Mouse (Mus musculus): ENCODE results near the gene Mymk. TPM values are rescaled to one million over a fixed set of nuclear protein-coding genes. Genes with fewer than 3 reads are reported as not detected.

Gene Mymk
- total RNA-seq, 2 experiments from 2014 or later: 4.8 to 14.4 TPM

DNA sequence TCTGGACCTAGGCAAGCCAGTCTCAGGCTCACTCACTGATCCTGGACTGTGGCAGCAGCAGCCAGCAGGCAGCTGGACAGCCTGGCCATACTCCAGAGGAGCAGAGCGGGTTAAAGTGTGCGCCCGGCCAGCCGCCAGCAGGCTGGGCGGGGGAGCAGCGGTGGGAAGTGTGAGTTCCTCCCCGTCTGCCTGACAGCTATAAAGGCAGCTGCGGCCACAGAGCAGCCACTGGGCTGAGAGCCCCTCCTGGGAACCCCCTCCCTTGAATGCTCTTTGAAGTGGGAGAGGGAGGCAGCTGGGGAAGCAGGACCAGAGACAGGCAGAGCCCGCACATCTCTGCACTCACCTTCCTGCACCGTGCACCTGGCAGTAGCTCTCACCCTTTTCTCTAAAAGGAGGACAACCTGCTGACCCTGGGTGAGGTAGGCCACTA is 7.2 kb upstream of the Mymk start, which contains the start of gene Adamtsl2:
Adamtsl2 (plus strand) TSS at position 228 of the 433 bp plus-strand sequence.
- peak; percentile 90 for DNase-seq

DNA sequence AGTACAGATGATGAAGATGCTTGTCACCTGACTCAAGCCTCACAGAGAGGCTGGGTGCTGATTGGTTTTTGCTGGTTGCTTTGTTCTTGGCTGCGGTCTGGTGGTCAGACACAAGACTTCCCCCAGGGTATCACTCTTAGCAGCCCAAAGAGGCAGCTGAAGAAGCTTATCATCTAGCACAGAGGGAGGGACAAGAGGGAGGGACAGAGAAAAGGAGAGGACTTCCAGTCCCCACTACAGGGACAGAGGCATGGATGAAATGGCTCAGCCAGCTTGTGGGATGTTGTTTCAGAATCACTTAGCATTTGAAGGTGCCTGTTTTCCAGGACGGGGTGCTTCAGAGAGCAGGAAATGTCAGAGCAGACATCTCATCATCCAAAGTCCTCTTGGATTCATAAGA is 6.3 kb upstream of the Mymk start:
- DNase-seq: no peak

DNA sequence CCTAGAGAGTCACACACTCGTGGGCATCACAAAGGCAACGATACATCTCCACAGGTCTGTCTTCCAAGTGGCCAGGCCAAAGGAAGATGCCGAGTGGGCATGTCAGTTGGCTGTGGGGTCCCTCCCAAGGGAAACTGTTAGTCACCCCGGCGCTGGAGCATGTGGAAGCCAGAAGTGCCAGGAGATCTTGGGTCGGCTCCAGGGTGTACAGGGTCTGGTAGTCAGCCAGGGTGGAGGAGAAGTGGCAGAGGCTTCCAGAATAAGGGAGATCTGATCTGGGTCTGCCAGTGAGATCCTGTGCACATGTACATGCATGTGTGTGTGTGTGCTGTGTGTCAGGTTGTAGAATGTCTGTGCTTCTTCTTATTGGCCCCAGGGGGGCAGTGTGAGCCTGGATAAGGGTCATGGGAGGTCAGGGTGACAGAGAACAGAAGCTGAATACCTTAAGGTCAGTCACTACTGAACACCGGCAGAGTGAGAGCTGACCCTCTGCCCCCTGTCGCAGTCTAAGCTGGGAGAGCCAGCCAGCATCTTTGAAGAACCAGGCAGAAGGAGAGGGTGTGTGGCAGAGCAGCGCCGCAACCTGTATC is 5.8 kb upstream of the Mymk start:
- DNase-seq: peak; percentile 46

- no peak for DNase-seq
These were observed 3.5 kb upstream of the Mymk start for GRCm38 (mm10) chr2:27075485-27075884.

GRCm38 (mm10) chr2:27074804-27075203 is 2.8 kb upstream of the Mymk start:
- DNase-seq: peak; percentile 52

GRCm38 (mm10) chr2:27073407-27073806 is 1.4 kb upstream of the Mymk start:
- DNase-seq: no peak

DNA sequence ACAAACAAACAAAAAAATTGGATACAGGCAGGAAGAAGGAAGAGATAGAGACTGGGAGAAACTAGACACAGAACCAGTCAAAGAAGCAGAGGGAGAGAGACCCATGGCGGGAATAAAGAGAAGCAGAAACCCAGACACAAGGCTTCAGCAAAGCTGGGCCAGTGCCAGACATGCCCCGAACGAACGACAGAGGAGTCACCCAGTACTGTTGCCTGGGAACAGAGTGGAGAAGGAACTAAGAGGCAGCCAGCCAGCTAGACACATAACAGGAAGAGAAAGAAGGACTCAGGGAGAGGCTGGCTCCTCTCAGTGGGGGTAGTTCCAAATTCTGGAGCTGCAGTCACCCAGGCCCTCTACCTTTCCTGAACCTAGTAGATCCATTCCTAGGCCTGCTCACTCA is 842 bp downstream of the Mymk start:
- peak; percentile 54 for DNase-seq

DNA sequence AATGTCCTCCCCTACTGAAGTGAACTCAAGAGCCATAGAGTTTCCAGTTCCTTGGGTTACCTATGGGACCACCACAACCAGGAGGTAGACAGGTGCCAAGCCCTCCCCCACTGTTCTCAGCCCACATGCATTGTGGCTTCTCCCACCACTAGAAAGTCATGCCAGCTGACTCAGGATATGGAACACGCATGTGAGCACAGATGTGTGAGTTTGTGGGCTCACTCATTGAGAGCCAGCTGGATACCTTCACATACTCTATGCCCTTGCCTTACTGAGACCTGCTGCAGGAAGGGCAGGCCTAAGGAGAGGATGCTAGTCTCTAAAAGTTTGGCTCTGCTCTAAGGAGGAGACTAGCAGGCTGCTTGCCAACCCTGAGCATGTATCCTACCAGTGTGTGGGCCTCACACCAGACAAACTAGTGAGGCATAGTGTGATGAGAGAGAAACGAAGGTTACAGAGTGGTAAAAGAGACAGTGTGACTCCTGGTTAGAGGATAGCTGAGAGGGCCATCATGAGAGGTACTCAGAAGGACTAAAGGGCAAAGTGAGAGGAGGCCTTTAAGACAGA is 1.6 kb downstream of the Mymk start:
- no peak for DNase-seq

GRCm38 (mm10) chr2:27069646-27070045 is 2.3 kb downstream of the Mymk start:
- no peak for DNase-seq

DNA sequence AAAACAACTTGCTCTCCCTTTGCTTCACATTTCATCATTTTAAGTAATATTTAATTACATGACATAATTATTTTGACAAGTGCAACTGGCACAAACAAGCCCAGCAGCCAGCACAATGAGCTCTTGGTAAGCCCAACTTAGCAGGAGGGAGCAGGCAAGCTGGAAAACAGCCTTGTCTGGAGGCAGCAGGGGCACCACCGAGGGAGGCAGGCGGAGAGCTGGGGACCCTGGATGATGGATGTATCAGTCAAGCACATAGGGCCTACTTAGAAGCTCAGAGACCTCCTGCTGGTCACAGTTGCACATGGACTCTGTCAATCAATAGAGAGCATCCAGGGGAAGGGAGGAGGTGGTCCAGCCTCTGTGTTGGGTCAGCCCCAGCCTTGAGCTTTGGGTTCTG is 4.0 kb downstream of the Mymk start:
- no peak for DNase-seq

DNA sequence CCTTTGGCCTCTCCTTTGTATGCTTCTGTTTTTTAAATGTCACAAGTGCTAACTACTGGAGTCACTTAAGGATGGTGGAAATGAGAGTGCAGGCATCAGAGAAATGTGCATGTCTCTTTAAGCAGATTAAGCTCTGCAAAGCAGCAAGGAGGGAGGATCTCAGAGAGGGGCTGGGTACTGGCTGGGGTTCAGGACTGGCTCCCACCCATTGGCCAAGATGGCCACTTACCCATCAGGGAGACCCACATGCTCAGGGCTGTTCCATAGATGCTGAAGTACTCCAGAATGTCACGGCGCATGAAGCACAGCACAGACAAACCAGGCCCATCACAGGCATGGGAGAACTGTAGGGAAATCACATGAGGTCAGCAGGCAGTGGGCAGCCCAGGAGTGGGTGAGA is 4.9 kb downstream of the Mymk start:
- no peak for DNase-seq

DNA sequence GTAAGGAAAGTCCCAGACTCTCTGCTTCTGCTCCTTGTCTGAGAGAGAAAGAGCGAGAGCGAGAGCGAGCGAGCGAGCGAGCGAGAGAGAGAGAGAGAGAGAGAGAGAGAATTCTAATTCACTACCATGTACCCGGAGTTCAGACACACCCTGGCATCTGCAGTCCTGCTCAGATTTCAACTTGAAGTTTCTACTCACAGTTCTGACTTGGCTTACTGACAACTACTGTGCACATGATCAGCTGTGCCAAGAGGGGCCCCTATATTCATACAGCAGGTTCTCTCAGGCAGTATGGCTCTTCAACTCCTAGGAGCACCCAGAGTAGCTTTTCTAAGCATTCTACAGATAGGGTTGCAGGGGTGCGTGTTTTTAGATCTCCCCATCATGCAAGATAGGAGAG is 12.8 kb downstream of the Mymk start:
- no peak for DNase-seq

DNA sequence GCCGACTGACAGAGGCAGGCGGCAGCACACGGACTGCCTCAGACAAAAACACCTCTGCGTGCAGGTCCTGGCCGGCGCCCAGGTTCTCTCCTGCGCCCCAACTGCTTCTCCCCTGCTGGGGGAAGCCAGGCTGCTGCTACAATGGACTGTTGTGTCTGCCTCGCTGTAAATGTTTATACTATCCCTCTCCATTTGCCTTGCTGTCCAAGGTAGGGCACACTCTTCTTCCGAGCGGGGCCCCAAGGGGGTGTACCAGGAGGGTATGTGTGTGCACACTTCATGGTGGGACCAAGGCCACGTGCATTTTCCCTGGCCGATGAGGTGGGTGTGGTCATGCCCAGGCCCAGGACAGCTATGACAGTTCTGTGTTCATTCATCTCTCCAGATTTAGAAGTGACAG is 13.2 kb downstream of the Mymk start:
- no peak for DNase-seq

GRCm38 (mm10) chr2:27058251-27058650 is 13.7 kb downstream of the Mymk start:
- no peak for DNase-seq

- DNase-seq: no peak
These were observed 22.6 kb downstream of the Mymk start for GRCm38 (mm10) chr2:27049408-27049807.

DNA sequence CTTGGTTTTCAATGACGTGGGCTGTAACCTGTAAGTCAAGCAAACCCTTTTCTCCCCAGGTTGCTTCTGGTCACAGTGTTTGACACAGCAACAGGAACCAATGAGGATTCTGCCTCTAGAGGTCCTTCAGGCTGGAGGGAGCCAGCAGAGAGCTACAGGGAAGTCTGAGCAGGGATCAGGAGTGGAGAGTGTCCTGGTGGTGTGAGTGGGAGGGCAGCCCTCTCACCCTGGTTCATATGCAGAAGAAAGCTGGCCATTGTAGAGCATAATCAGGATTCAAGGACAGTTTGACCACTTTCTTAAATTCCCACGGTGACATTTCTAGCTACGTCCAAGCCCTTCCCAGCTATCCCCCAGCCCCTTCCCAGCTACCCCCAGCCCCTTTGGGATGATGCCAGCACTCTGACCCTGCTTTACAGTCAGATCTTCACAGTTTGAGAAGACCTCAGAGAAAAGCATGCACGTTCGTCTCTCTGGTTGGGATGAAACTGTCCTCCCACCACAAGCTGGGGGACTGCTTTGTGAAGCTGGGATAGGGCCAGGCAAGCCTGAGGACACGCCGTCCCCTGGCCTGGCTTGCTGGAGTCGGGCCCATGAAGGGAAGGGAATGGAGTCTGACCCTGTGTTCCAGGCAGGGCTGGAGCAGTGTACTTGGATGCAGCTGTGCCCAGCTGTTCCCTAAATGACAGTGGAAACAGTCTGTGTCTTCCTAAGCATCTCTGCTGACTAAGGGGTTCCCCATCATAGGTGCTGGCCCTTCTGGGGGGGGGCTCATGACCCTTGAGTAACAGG is 25.8 kb downstream of the Mymk start:
- DNase-seq: peak; percentile 88

- no peak for DNase-seq
These were observed 27.3 kb downstream of the Mymk start for GRCm38 (mm10) chr2:27044641-27045040.

- DNase-seq: peak; percentile 70
These were observed 27.8 kb downstream of the Mymk start for GRCm38 (mm10) chr2:27044166-27044565.

DNA sequence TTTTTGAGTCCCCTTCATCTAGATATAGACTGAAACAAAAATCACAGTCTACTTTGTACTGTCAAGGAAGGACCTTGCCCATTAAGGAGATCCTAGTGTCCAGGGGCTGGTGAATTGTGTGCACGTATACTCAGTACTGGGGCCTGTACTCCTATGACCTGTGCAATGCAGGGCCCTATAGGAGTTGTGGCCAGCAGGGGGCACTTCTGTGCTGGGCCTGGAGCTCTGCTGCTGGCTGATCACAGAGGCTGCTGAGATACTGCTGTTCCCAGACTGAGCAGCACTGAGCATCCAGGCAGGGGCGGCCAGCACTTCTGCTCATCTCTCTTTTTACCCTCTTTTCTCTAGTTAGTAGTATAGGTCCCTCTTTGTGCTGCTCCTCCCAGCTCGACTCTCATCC is 28.5 kb downstream of the Mymk start:
- peak; percentile 78 for DNase-seq

DNA sequence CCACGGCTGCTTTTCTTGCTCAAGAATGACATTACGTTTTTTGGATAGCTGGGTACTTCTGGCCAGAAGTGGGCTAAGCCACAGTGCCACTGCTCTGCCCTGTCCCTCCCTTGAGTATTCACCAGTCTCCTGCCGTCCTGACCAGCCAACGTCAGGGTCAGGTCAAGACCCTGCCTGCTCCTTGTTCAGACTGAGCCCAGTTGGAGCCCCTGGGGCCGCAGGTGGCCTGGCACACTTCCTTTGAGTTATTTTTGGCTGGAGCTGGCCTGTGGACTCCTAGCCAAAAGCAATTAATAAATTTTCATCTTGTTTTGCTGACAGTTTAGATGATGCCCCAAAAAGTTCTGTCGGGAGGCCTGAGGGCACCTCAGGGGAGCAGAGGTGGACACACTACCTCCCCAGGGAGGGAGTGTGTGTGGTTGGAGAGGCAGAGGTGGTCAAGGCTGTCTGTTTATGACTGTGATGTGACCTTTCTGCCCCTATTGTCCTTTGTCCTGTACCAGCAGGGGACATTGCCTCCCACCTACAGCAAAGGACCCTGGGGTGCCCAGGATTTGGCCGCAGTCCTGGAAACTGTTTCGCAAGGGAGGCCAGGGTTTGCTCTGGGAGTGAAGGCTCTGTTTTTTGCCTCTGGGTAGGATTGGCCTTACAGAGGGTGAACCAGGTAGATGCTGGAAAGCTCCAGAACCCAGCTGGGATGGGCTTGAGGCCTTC is 29.7 kb downstream of the Mymk start:
- DNase-seq: no peak

GRCm38 (mm10) chr2:27039286-27039685 is 32.7 kb downstream of the Mymk start:
- DNase-seq: no peak

DNA sequence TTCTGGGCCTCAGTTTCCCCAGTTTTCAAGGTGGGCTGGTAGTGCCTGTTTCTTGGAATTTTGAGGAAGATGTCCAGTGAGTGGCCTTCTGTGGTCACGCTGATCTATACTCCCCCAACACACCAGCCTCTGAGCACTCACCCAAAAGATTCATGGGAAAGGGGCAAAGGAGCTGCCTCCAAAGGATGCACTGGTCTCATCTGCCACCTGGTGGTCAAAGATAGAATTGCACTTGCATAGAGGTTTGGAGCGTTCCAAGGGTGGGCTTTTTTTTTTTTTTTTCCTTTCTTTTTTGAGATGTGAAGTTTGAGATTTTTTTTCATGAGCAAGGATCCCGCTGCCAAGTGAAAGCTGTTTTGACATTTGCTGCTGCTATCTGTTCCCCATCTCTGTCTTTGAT is 33.4 kb downstream of the Mymk start:
- DNase-seq: peak; percentile 32

DNA sequence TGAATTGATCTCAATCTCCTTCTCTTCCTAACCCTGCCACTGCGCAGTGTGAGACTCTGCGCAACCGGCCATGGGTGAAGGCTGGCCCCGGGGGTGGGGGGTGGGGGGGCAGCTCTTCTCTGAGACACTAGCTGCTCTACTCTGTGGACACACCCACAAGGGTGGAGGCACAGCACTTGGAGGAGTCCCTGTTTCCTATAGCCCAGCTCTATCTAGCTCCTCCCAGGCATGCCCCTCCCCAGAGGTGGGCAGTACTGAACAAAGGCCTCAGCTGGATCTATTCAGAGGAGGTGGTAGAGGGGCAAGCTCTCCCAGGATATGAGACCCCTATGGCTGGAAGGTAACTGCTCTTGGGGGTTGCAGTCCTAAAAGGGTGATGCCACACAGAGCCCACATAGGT is 35.0 kb downstream of the Mymk start:
- no peak for DNase-seq
